Mouse (Mus musculus): ENCODE measurements around the gene Ppme1. TPM values are rescaled to one million over a fixed set of nuclear protein-coding genes. Genes with fewer than 3 reads are reported as not detected.

Gene Ppme1
- 47.0 and 52.4 TPM in 2 replicates for polyA plus RNA-seq (2015; fragmentation: Nextera tagmentation; extraction: Ambion mirVana)

DNA sequence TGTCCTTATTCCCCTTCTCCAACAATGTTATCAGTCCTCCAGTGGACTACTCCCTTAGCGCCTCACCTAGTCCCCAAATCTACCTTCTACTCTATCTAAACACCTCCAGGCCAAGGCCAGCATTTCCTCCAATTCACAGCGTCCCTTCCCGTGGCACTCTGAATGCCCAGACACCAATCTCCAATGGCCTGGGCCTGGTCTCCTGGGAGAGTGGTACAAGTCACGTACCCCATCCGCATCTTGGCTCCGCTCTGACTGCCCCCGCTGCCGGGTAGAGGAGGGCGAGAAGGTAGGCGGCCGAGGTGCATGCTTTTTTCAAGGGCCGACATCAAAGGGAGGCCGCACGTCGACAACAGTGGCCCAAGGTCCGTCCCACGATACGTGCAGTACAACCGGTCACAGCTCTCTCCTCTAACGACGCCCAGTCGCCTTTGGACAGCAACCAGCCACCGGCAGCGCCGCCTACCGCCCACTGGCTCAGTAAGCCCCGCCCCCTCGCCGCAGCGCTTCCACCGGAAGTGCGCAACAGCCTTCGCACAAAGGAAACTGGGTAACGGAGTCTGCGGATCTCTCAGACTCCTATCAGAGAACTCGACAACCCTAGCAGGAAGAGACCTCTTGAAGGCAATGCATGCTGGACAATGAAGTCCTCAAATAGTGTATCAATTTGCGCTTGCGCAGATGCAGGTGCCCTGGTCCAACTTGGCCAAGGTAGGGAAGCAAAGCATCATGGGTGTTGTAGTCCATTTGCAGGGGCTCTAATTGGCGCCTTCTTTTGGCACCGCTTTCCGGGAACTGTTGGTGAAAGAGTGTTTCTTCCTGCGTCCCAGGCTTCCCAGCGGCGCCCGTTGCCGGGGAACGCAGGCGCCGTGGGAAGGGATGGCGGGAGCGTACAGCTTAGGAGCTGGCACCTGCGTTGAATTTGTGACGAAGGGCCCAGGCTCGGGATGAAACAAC is at the start of gene Ppme1, which contains the start of gene C2cd3:
Ppme1 (minus strand) TSS at position 813 of the 957 bp plus-strand sequence.
C2cd3 (plus strand) TSS at position 739 of the 957 bp plus-strand sequence.
- Histone ChIP-seq H3K4me1 (ENCODE audit: control insufficient read depth, insufficient read depth, low read length) (peaks cover 8% of the 10 kb centered on the region), H3K27ac (ENCODE audit: low read length) (peak within 1 kb of the TSS; percentile 77), H3K27me3 (replicated peaks; ENCODE audit: control insufficient read depth, insufficient read depth, low read length) (no peaks in the 10 kb centered on the region), H3K9ac (ENCODE audit: low read depth, low read length) (peak within 1 kb of the TSS; percentile 79), H3K4me2 (ENCODE audit: low read depth, low read length) (peak within 1 kb of the TSS; percentile 57), H3K4me3 (ENCODE audit: low read length) (peak within 1 kb of the TSS; percentile 72), H3K36me3 (ENCODE audit: control insufficient read depth, insufficient read depth, low read length) (no peaks in the 10 kb centered on the region), H3K9me3 (ENCODE audit: control insufficient read depth, low read length) (no peaks in the 10 kb centered on the region)
- peak; percentile 98 for ATAC-seq
- under 1% methylated on average over 54 of the region's 54 CpGs for WGBS

DNA sequence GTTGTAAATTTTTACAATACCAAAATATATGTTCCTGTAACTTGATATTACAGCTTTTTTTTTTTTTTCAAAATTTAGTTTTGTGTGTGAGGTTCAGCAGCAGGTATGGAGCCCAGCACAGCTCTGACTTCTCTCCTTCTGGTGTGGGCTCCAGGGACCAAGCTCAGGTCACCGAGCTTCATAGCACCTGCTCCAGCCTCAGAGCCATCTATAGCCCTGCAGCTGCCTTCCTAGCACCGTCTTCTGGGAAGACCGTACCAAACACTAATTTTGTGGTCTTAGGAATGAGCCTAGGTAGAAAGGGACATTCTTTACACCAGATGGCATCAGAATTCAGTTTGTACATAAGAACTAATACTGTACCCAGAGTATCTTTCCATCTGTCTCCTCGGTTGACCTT is 36.6 kb upstream of the Ppme1 start:
- Histone ChIP-seq H3K4me3 (ENCODE audit: low read length) (no peak overlapping the region), H3K36me3 (ENCODE audit: control insufficient read depth, insufficient read depth, low read length) (peaks cover 2% of the 10 kb centered on the region; the same call in 1 of the 2 replicates), H3K9ac (ENCODE audit: low read depth, low read length) (no peak overlapping the region), H3K4me2 (ENCODE audit: low read depth, low read length) (no peak overlapping the region), H3K4me1 (ENCODE audit: control insufficient read depth, insufficient read depth, low read length) (no peaks in the 10 kb centered on the region), H3K9me3 (ENCODE audit: control insufficient read depth, low read length) (no peaks in the 10 kb centered on the region), H3K27me3 (replicated peaks; ENCODE audit: control insufficient read depth, insufficient read depth, low read length) (no peaks in the 10 kb centered on the region), H3K27ac (ENCODE audit: low read length) (no peak overlapping the region)
- no peak for ATAC-seq
- 87% methylated on average over 4 of the region's 4 CpGs for WGBS

DNA sequence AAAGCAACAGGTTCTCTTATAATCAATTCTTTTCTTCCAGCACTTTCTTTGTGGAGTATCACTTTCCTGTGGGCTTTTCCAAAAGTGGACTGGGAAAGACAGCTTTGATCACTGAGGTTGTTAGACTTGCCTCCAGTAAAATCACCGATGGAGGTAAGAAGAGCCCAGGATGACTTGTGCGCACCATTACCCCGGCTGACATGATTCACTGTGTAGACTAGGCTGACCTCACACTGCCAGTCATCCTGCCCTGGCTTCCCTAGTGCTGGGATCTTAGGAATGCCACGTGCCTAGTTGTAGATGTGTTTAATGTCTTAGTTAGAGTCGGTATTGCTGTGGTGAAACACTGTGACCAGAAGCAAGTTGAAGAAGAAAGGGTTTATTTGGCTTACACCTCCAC is 35.6 kb upstream of the Ppme1 start:
- ATAC-seq: no peak

DNA sequence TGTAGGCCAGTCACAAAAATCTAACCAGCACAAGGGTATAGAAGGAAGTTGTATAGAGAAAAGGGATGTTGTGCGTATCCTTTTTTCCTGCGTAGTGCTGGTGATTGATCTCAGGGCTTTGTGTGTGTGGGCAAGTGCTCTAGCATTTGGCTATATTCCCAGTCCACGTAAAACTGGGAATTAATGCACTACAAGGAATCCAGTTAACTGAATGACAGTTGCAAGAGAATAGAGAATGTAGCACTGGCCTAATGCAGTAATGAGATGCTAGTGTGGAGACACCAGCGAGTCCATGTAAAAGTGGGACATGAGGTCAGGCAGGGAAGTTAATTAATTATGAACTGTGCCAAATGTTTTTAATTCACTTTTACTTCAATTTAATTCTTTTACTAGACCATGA is 30.6 kb upstream of the Ppme1 start:
- Histone ChIP-seq H3K4me1 (ENCODE audit: control insufficient read depth, insufficient read depth, low read length) (no peaks in the 10 kb centered on the region), H3K36me3 (ENCODE audit: control insufficient read depth, insufficient read depth, low read length) (peaks cover 2% of the 10 kb centered on the region; the same call in 1 of the 2 replicates), H3K9me3 (ENCODE audit: control insufficient read depth, low read length) (no peaks in the 10 kb centered on the region), H3K27me3 (replicated peaks; ENCODE audit: control insufficient read depth, insufficient read depth, low read length) (no peaks in the 10 kb centered on the region), H3K4me2 (ENCODE audit: low read depth, low read length) (no peak overlapping the region), H3K9ac (ENCODE audit: low read depth, low read length) (no peak overlapping the region), H3K4me3 (ENCODE audit: low read length) (no peak overlapping the region), H3K27ac (ENCODE audit: low read length) (no peak overlapping the region)
- ATAC-seq: no peak
- 74% methylated on average over 4 of the region's 4 CpGs for WGBS

More for the DNA sequence above, 35.6 kb upstream of the Ppme1 start:
- WGBS: 88% methylated on average over 5 of the region's 5 CpGs
- peaks cover 2% of the 10 kb centered on the region; the same call in 1 of the 2 replicates for H3K36me3 ChIP-seq (ENCODE audit: control insufficient read depth, insufficient read depth, low read length)
- no peak overlapping the region for H3K4me3 ChIP-seq (ENCODE audit: low read length)
- no peak overlapping the region for H3K4me2 ChIP-seq (ENCODE audit: low read depth, low read length)
- H3K4me1 ChIP-seq (ENCODE audit: control insufficient read depth, insufficient read depth, low read length): no peaks in the 10 kb centered on the region
- no peaks in the 10 kb centered on the region for H3K27me3 ChIP-seq (replicated peaks; ENCODE audit: control insufficient read depth, insufficient read depth, low read length)
- H3K9ac ChIP-seq (ENCODE audit: low read depth, low read length): no peak overlapping the region
- H3K9me3 ChIP-seq (ENCODE audit: control insufficient read depth, low read length): no peaks in the 10 kb centered on the region
- no peak overlapping the region for H3K27ac ChIP-seq (ENCODE audit: low read length)

DNA sequence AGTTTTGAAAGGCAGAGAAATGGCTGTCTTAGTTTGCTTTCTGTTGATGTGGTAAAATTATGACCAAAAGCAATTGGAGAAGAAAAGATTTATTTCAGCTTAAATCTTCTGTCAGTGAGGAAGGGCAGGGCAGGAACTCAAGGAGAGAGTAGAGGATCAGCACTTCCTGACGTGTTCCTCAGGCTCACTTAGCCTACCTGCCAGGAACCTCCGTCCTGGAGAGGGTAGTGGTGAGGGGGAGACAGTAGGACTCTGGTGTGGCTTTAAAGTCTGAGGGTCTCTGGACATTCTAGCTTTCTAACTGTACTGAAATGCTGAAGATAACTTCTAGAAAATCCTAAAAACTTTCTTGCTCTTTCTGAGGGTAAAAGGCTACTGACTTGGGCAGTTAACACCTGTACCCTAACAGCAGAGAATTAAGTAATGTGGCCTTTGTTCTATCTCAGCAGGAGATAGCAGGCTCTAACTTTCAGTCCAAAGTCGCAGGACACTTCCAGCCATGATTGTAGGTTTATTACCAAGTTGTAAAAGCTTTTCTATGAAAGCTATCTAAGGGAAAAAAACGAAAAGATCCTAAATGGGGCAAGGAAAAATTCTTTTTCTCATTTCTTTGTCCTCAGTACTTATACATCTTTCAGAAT is 28.9 kb upstream of the Ppme1 start:
- 24% methylated on average over 4 of the region's 4 CpGs for WGBS
- H3K27me3 ChIP-seq (replicated peaks; ENCODE audit: control insufficient read depth, insufficient read depth, low read length): no peaks in the 10 kb centered on the region
- H3K4me2 ChIP-seq (ENCODE audit: low read depth, low read length): no peak overlapping the region
- H3K9ac ChIP-seq (ENCODE audit: low read depth, low read length): no peak overlapping the region
- peak; percentile 87 for ATAC-seq
- no peaks in the 10 kb centered on the region for H3K4me1 ChIP-seq (ENCODE audit: control insufficient read depth, insufficient read depth, low read length)
- H3K27ac ChIP-seq (ENCODE audit: low read length): 0 out of 2 replicates have a peak overlapping the region, but pooled peaks have one; percentile 4
- H3K9me3 ChIP-seq (ENCODE audit: control insufficient read depth, low read length): no peaks in the 10 kb centered on the region
- H3K4me3 ChIP-seq (ENCODE audit: low read length): no peak overlapping the region
- no peaks in the 10 kb centered on the region for H3K36me3 ChIP-seq (ENCODE audit: control insufficient read depth, insufficient read depth, low read length)

DNA sequence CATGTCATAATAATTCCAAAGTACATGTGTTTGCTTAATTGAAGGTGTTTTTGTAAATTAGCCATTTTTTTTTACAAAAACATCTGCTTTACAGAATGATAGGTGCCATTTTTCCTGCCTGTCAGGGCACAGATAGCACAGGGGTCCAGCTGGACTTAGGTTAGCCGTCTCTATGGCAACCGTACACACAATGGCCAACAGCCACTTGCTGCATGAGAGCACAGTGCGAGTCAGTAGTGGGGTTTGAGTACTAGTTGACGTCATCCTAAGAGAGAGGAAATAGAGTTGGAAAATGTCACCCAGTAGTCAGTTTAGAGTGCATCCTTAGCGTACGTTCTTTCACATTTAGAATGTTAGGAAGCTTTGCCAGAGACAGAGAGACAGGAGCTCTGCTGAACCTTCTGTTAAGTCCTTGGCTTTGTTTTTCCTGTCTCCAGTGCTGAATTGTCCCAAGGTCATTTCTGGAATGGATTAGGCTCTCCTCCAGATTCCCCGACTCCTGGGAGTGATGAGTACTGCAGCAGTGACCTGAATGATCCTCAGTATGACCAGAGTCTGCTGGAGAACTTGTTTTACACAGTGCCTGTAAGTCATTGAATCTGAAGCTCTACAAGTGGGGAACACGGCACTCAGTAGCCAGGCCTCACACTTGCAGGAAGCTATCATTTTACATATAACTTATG is 27.3 kb upstream of the Ppme1 start:
- Histone ChIP-seq H3K36me3 (ENCODE audit: control insufficient read depth, insufficient read depth, low read length) (no peaks in the 10 kb centered on the region), H3K4me2 (ENCODE audit: low read depth, low read length) (no peak overlapping the region)
- ATAC-seq: no peak

DNA sequence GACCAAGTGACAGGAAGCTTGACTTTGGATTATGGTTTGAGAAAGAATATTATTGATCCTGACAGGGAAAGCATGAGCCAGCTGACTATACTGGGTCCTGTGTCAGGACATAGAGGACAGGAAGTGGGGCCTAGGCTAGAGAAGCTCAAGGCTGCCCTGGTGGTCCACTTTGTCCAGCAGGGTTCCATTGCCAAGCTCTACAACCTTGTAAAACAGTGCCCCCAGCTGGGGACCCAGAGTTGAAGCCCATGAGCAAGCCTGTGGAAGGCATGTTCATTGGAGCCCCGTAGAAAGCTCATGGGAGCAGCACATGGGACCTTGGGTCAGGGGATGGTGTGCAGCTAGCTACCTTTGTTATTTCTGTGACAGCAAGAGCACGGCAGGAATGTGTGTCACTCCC is 20.2 kb upstream of the Ppme1 start:
- Histone ChIP-seq H3K27me3 (replicated peaks; ENCODE audit: control insufficient read depth, insufficient read depth, low read length) (no peaks in the 10 kb centered on the region), H3K4me3 (ENCODE audit: low read length) (no peak overlapping the region), H3K9me3 (ENCODE audit: control insufficient read depth, low read length) (no peaks in the 10 kb centered on the region), H3K36me3 (ENCODE audit: control insufficient read depth, insufficient read depth, low read length) (peaks cover 8% of the 10 kb centered on the region), H3K9ac (ENCODE audit: low read depth, low read length) (no peak overlapping the region), H3K4me2 (ENCODE audit: low read depth, low read length) (no peak overlapping the region), H3K4me1 (ENCODE audit: control insufficient read depth, insufficient read depth, low read length) (no peaks in the 10 kb centered on the region), H3K27ac (ENCODE audit: low read length) (no peak overlapping the region)
- ATAC-seq: no peak
- 81% methylated on average over 2 of the region's 2 CpGs for WGBS

More for the DNA sequence above, 27.3 kb upstream of the Ppme1 start:
- Histone ChIP-seq H3K27ac (ENCODE audit: low read length) (no peak overlapping the region), H3K4me3 (ENCODE audit: low read length) (no peak overlapping the region), H3K9ac (ENCODE audit: low read depth, low read length) (no peak overlapping the region), H3K4me1 (ENCODE audit: control insufficient read depth, insufficient read depth, low read length) (no peaks in the 10 kb centered on the region), H3K9me3 (ENCODE audit: control insufficient read depth, low read length) (no peaks in the 10 kb centered on the region), H3K27me3 (replicated peaks; ENCODE audit: control insufficient read depth, insufficient read depth, low read length) (no peaks in the 10 kb centered on the region)
- 72% methylated on average over 8 of the region's 8 CpGs for whole genome bisulfite sequencing

DNA sequence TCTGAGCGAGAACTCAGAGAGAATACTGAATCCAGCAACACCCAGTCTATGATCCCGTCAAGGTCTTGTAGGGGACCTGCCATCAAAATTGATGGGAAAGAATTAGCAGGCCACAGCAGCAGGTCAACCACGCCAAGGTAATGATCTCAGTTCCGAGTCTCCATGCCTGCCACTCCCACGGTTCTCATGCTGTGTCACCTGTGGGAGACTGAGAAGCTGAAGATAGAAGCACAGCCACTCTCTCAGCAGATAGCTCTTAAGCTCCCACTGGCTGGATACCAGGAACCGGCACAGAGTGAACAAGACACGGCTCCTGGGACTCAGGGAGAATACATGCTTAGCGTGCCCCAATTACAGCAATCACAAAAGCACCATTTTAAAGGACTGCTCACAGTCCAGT is 18.1 kb upstream of the Ppme1 start:
- 87% methylated on average over 8 of the region's 8 CpGs for WGBS
- H3K36me3 ChIP-seq (ENCODE audit: control insufficient read depth, insufficient read depth, low read length): peaks cover 8% of the 10 kb centered on the region

DNA sequence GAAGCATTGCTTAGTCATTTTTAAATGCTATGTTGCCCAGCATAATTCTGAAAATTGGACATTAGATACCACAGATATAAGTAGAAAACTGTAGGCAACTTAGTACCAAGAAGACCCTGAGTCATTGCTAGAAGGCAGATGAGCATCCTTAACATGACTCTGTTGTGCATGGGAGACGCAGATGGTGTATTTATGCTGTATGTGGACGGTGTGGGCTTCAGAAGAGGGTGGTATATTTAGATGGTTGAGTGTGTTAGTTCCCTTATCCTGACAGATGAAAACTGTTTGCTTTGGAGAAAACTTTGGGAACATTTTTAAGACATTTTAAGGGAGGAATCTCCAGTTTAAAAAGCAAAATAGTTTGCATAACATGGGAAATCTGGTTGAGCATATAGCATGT is 16.1 kb upstream of the Ppme1 start:
- Histone ChIP-seq H3K4me3 (ENCODE audit: low read length) (no peak overlapping the region), H3K9ac (ENCODE audit: low read depth, low read length) (no peak overlapping the region), H3K4me2 (ENCODE audit: low read depth, low read length) (no peak overlapping the region), H3K36me3 (ENCODE audit: control insufficient read depth, insufficient read depth, low read length) (peaks cover 8% of the 10 kb centered on the region), H3K27me3 (replicated peaks; ENCODE audit: control insufficient read depth, insufficient read depth, low read length) (no peaks in the 10 kb centered on the region), H3K9me3 (ENCODE audit: control insufficient read depth, low read length) (no peaks in the 10 kb centered on the region), H3K27ac (ENCODE audit: low read length) (no peak overlapping the region), H3K4me1 (ENCODE audit: control insufficient read depth, insufficient read depth, low read length) (no peaks in the 10 kb centered on the region)
- ATAC-seq: no peak
- WGBS: 92% methylated on average over 2 of the region's 2 CpGs

More for the DNA sequence above, 18.1 kb upstream of the Ppme1 start:
- ATAC-seq: no peak
- H3K27me3 ChIP-seq (replicated peaks; ENCODE audit: control insufficient read depth, insufficient read depth, low read length): no peaks in the 10 kb centered on the region
- no peak overlapping the region for H3K27ac ChIP-seq (ENCODE audit: low read length)
- H3K9ac ChIP-seq (ENCODE audit: low read depth, low read length): no peak overlapping the region
- no peak overlapping the region for H3K4me2 ChIP-seq (ENCODE audit: low read depth, low read length)
- no peaks in the 10 kb centered on the region for H3K4me1 ChIP-seq (ENCODE audit: control insufficient read depth, insufficient read depth, low read length)
- no peaks in the 10 kb centered on the region for H3K9me3 ChIP-seq (ENCODE audit: control insufficient read depth, low read length)
- no peak overlapping the region for H3K4me3 ChIP-seq (ENCODE audit: low read length)
